Mouse (Mus musculus): Measurements from ENCODE around the gene Tex13c3.
"Not testable (repeated sequence)": the region's sequence is repeated elsewhere in the genome, so short reads cannot be mapped to it uniquely, and the experiment has no call there.

The Tex13c3 gene

DNA sequence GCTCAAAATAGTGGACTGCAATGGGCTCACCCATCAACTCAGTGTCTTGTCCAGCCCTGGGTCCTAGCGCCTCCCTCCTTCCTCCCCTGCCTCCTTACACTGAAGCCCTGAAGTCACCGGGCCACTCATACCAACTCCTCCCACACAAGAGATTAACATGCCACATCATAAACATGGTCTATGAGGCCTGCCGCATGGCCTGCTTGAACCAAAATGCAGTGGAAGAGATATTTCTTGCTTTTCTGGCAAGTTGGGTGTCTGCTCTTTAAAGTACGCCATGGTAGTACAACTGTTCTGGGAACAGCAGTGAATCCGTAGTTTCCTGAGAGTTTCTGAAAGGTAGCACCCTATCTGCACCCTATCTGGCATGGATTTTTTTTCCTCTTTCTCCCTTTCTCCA lies at the start of gene Tex13c3:
TSS of gene Tex13c3 (minus strand) at position 101 of the 400 bp plus-strand sequence.
- DNase-seq (ENCODE audit: low spot score) = not testable (repeated sequence)

GRCm38 (mm10) chrX:19489731-19490130 lies 8.6 kb upstream of the Tex13c3 start:
- no peak for DNase-seq (ENCODE audit: low spot score)
